Mouse (Mus musculus) heart, adult 2 months (tissue): ENCODE results near the gene Fam129c.

Experiments
- CTCF ChIP-seq: fragments of 200-600 bp; IDR thresholded peaks from 2 replicates; pipeline ENCODE4 v1.8.1; 2022; ENCODE audit warnings: antibody characterized with exemption, mild to moderate bottlenecking, moderate library complexity
- EP300 ChIP-seq: fragments of 200-500 bp; IDR thresholded peaks from 2 replicates; pipeline ENCODE4 v1.6.1; 2011; ENCODE audit warnings: low read depth, low read length, control low read depth; ENCODE audit not compliant: insufficient read depth
- POLR2A ChIP-seq: fragments of 200-500 bp; IDR thresholded peaks from 2 replicates; pipeline ENCODE4 v1.6.1; 2011; ENCODE audit warnings: mild to moderate bottlenecking, low read depth, low read length, control low read depth; ENCODE audit not compliant: insufficient read depth

DNA sequence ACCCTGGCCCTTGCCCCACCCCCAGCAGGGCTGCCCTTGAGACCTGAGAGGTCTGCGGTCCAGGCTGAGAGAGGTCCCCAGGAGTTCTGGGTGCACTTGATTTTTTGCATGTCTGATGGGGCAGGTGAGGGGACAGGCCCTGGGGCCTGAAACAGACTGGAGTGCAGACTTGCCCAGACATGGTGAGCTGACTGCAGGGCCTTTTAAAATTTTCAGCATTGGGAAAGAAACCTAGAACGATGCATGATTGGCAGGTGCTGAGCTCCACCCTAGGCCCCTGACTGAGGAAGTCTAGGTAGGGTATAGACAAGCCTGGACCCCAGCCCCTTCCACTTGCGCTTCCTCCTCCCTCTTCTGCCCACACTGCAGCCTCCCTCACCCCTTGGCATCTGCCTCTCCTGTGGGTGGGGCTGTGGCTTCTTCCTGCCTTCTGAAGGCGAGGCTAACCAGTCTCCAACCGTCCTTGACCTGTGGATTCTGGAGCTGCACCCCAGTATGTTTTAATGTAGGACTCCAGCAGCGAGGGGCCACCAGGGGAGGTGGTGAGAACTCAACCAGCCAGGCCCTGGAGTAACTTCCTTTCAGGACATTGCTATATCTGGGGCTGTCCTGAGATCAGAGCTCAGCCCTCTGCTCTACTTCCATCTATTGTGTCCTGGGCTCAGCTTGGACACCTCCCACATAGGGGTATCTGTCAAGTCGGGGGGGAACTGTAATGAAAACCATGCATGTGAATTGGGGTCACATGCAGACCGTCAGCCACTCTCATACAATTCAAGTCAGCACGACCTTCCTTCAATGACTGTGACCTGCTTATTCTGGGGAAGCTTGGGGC, 30.0 kb downstream of the Fam129c start:
- no peak; the same call in 1 of the 2 replicates for TF ChIP-seq POLR2A
- TF ChIP-seq CTCF = peak; percentile 22; the same call in 1 of the 2 replicates
- 0 out of 2 replicates have a peak, but pooled peaks have one; percentile 35 for TF ChIP-seq EP300
